Mouse (Mus musculus) CH12.LX (cell line): ENCODE measurements around the gene Sfswap. TPM values are rescaled to one million over a fixed set of nuclear protein-coding genes. Genes with fewer than 3 reads are reported as not detected.

ENCODE experiments used
- DNase-seq: peaks from one replicate; pipeline ENCODE4 v3.0.0-alpha.2; 2013; ENCODE audit errors: extremely low read depth
- H3K27ac ChIP-seq: 2 replicates; pipeline ENCODE4 v1.5.1; 2012; ENCODE audit warnings: low read depth, mild to moderate bottlenecking, control low read depth, moderate library complexity; ENCODE audit not compliant: insufficient read depth
- H3K27me3 ChIP-seq: replicated peaks from 2 replicates; pipeline ENCODE3; 2012; ENCODE audit warnings: inconsistent platforms
- H3K36me3 ChIP-seq, 2 experiments: replicated peaks in 1 of 2; 2 replicates each; pipeline versions ENCODE3 to v1.6.1; 2012; ENCODE audit warnings: inconsistent platforms in 1 of 2, low read length in 1 of 2, mild to moderate bottlenecking in 1 of 2, mixed read lengths in 1 of 2, moderate library complexity in 1 of 2; ENCODE audit not compliant: control insufficient read depth in 1 of 2, insufficient read depth in 1 of 2
- H3K4me1 ChIP-seq, 2 experiments: 2 replicates each; pipeline ENCODE4 v1.6.1; 2012; ENCODE audit warnings: inconsistent platforms in 1 of 2, moderate library complexity in 1 of 2; ENCODE audit not compliant: insufficient read depth in 2 of 2, control insufficient read depth in 1 of 2
- H3K4me2 ChIP-seq: 2 replicates; pipeline ENCODE4 v1.6.1; 2012; ENCODE audit warnings: low read depth, mild to moderate bottlenecking, control low read depth; ENCODE audit not compliant: poor library complexity, insufficient read depth, severe bottlenecking
- H3K4me3 ChIP-seq, 3 experiments: fragments of 150-350 bp in 1 of 3; sonication (generic) in 1 of 3; replicated peaks in 1 of 3; 2 replicates each; pipeline versions ENCODE3 to v1.5.1; 2011 to 2012; ENCODE audit warnings: low read depth in 2 of 3, low read length in 2 of 3, mild to moderate bottlenecking in 2 of 3, moderate library complexity in 2 of 3, control low read depth in 1 of 3, improper control_type of control experiment in 1 of 3, inconsistent platforms in 1 of 3, mixed read lengths in 1 of 3; ENCODE audit not compliant: poor library complexity in 1 of 3
- H3K79me2 ChIP-seq: replicated peaks from 2 replicates; pipeline ENCODE4 v1.6.1; 2012; ENCODE audit warnings: mild to moderate bottlenecking, moderate library complexity; ENCODE audit not compliant: control insufficient read depth, poor library complexity, insufficient read depth, severe bottlenecking; ENCODE audit errors: extremely low read depth
- H3K9ac ChIP-seq: 2 replicates; pipeline ENCODE4 v1.6.1; 2012; ENCODE audit warnings: low read depth, mild to moderate bottlenecking, control low read depth, moderate library complexity; ENCODE audit not compliant: insufficient read depth
- H3K9me3 ChIP-seq: replicated peaks from 2 replicates; pipeline ENCODE3; 2012; ENCODE audit warnings: low read length, inconsistent platforms, mixed read lengths
- CHD1 ChIP-seq: IDR thresholded peaks from 2 replicates; pipeline ENCODE4 v1.6.1; 2012; ENCODE audit warnings: low read depth, low read length, improper control_type of control experiment, inconsistent platforms
- CHD2 ChIP-seq: IDR thresholded peaks from 2 replicates; pipeline ENCODE4 v1.6.1; 2011; ENCODE audit warnings: low read length, improper control_type of control experiment
- CTCF ChIP-seq, 2 experiments: IDR thresholded peaks in 1 of 2; conservative IDR thresholded peaks in 1 of 2; 2 replicates each; pipeline ENCODE4 v1.5.1; 2011 to 2012; ENCODE audit warnings: low read depth in 2 of 2, low read length in 2 of 2, improper control_type of control experiment in 1 of 2, inconsistent platforms in 1 of 2, mild to moderate bottlenecking in 1 of 2, moderate library complexity in 1 of 2
- ELF1 ChIP-seq: IDR thresholded peaks from 2 replicates; pipeline ENCODE4 v1.6.1; 2014; ENCODE audit warnings: low read depth, mild to moderate bottlenecking, inconsistent platforms, low read length, improper control_type of control experiment
- EP300 ChIP-seq: IDR thresholded peaks from 2 replicates; pipeline ENCODE4 v1.6.1; 2011; ENCODE audit warnings: low read length, improper control_type of control experiment
- ETS1 ChIP-seq: conservative IDR thresholded peaks from 2 replicates; pipeline ENCODE4 v1.6.1; 2012; ENCODE audit warnings: low read depth, mild to moderate bottlenecking, inconsistent platforms, low read length, improper control_type of control experiment, moderate library complexity
- GABPA ChIP-seq: IDR thresholded peaks from 2 replicates; pipeline ENCODE4 v1.6.1; 2012; ENCODE audit warnings: low read depth, low read length, improper control_type of control experiment, inconsistent platforms; ENCODE audit not compliant: insufficient replicate concordance
- HCFC1 ChIP-seq: IDR thresholded peaks from 2 replicates; pipeline ENCODE4 v1.6.1; 2012; ENCODE audit warnings: low read depth, mild to moderate bottlenecking, inconsistent platforms, low read length, improper control_type of control experiment
- IRF4 ChIP-seq: IDR thresholded peaks from 2 replicates; pipeline ENCODE4 v1.6.1; 2014; ENCODE audit warnings: low read depth, mild to moderate bottlenecking, inconsistent platforms, low read length, improper control_type of control experiment
- JUN ChIP-seq: IDR thresholded peaks from 2 replicates; pipeline ENCODE4 v1.6.1; 2011; ENCODE audit warnings: low read depth, mild to moderate bottlenecking, low read length, improper control_type of control experiment, moderate library complexity; ENCODE audit not compliant: insufficient read depth
- JUND ChIP-seq: conservative IDR thresholded peaks from 2 replicates; pipeline ENCODE4 v1.6.1; 2011; ENCODE audit warnings: low read depth, low read length, improper control_type of control experiment
- KAT2A ChIP-seq: IDR thresholded peaks from 2 replicates; pipeline ENCODE4 v1.6.1; 2012; ENCODE audit warnings: low read length, improper control_type of control experiment, inconsistent platforms; ENCODE audit not compliant: insufficient replicate concordance
- MAX ChIP-seq: IDR thresholded peaks from 2 replicates; pipeline ENCODE4 v1.6.1; 2011; ENCODE audit warnings: low read length, improper control_type of control experiment
- MEF2A ChIP-seq: IDR thresholded peaks from 2 replicates; pipeline ENCODE4 v1.6.1; 2014; ENCODE audit warnings: low read depth, mild to moderate bottlenecking, inconsistent platforms, low read length, improper control_type of control experiment, borderline replicate concordance
- MXI1 ChIP-seq: IDR thresholded peaks from 2 replicates; pipeline ENCODE4 v1.6.1; 2011; ENCODE audit warnings: mild to moderate bottlenecking, low read depth, low read length, improper control_type of control experiment
- MYC ChIP-seq: IDR thresholded peaks from 2 replicates; pipeline ENCODE4 v1.6.1; 2011; ENCODE audit warnings: low read depth, mild to moderate bottlenecking, improper control_type of control experiment, low read length
- NELFE ChIP-seq: IDR thresholded peaks from 2 replicates; pipeline ENCODE4 v1.6.1; 2011; ENCODE audit warnings: low read depth, low read length, improper control_type of control experiment
- PAX5 ChIP-seq: IDR thresholded peaks from 2 replicates; pipeline ENCODE4 v1.6.1; 2012; ENCODE audit warnings: low read length, inconsistent platforms, mixed read lengths
- POLR2A ChIP-seq: IDR thresholded peaks from 2 replicates; pipeline ENCODE4 v1.6.1; 2011; ENCODE audit warnings: low read depth, mild to moderate bottlenecking, improper control_type of control experiment, low read length
- RAD21 ChIP-seq: IDR thresholded peaks from 2 replicates; pipeline ENCODE4 v1.6.1; 2011; ENCODE audit warnings: low read depth, mild to moderate bottlenecking, low read length, improper control_type of control experiment, moderate library complexity
- RCOR1 ChIP-seq: conservative IDR thresholded peaks from 2 replicates; pipeline ENCODE4 v1.6.1; 2012; ENCODE audit warnings: low read depth, mild to moderate bottlenecking, inconsistent platforms, low read length, improper control_type of control experiment
- SIN3A ChIP-seq: IDR thresholded peaks from 2 replicates; pipeline ENCODE4 v1.6.1; 2012; ENCODE audit warnings: low read length, improper control_type of control experiment, inconsistent platforms
- SMC3 ChIP-seq: IDR thresholded peaks from 2 replicates; pipeline ENCODE4 v1.6.1; 2011; ENCODE audit warnings: low read depth, low read length, improper control_type of control experiment
- TBP ChIP-seq: conservative IDR thresholded peaks from 2 replicates; pipeline ENCODE4 v1.6.1; 2011; ENCODE audit warnings: low read depth, low read length, improper control_type of control experiment
- TCF12 ChIP-seq: IDR thresholded peaks from 2 replicates; pipeline ENCODE4 v1.6.1; 2014; ENCODE audit warnings: low read depth, mild to moderate bottlenecking, inconsistent platforms, low read length, improper control_type of control experiment
- UBTF ChIP-seq: IDR thresholded peaks from 2 replicates; pipeline ENCODE4 v1.6.1; 2012; ENCODE audit warnings: low read depth, mild to moderate bottlenecking, inconsistent platforms, low read length, improper control_type of control experiment, moderate library complexity
- ZC3H11A ChIP-seq: IDR thresholded peaks from 2 replicates; pipeline ENCODE4 v1.6.1; 2012; ENCODE audit warnings: low read depth, mild to moderate bottlenecking, inconsistent platforms, low read length, improper control_type of control experiment
- ZKSCAN1 ChIP-seq: IDR thresholded peaks from 2 replicates; pipeline ENCODE4 v1.6.1; 2012; ENCODE audit warnings: low read depth, inconsistent platforms, low read length, improper control_type of control experiment, borderline replicate concordance
- ZMIZ1 ChIP-seq: IDR thresholded peaks from 2 replicates; pipeline ENCODE4 v1.6.1; 2012; ENCODE audit warnings: low read depth, mild to moderate bottlenecking, inconsistent platforms, low read length, improper control_type of control experiment
- ZNF384 ChIP-seq: IDR thresholded peaks from 2 replicates; pipeline ENCODE4 v1.6.1; 2012; ENCODE audit warnings: low read depth, low read length, improper control_type of control experiment, inconsistent platforms
- dilution Hi-C: fragments of 300-500 bp; cut with MboI; formaldehyde crosslinking; loops from 2 replicates; pipeline ENCODE4 v1.14.3; 2020; ENCODE audit warnings: low sequenced_read_pairs; ENCODE audit not compliant: extremely low pct_unique_long_range_greater_than_20kb, extremely low pct_ligation_motif_present
- in situ Hi-C: fragments of 300-500 bp; cut with MboI; formaldehyde crosslinking; loops from 3 replicates; pipeline ENCODE4 v1.14.3; 2019; ENCODE audit warnings: low sequenced_read_pairs, low pct_ligation_motif_present, low pct_unique_long_range_greater_than_20kb, mixed read lengths
- polyA plus RNA-seq: library from polyadenylated mRNA; unstranded; fragments of >175 nt; gene quantifications from 2 replicates; pipeline ENCODE4 v1.2.1, GENCODE M21; 2012; ENCODE audit warnings: low read depth; ENCODE audit not compliant: insufficient read length
- total RNA-seq, 2 experiments: library from RNA; depleted of rRNA; stranded (reverse); fragments of 300-350 nt in 1 of 2; fragments of >200 nt in 1 of 2; gene quantifications; 2 replicates each; pipeline ENCODE4 v1.2.3; 2012 to 2014

Gene Sfswap
- total and polyA plus RNA-seq, 3 experiments, result 24.9 to 70.4 (median 36.0) TPM

GRCm38 (mm10) chr5:129594116-129595114, 93.4 kb downstream of the Sfswap start (continued):
- TF ChIP-seq IRF4 (no peak), EP300 (no peak), UBTF (no peak), ZMIZ1 (no peak), MEF2A (no peak), GABPA (no peak), RCOR1 (no peak), TCF12 (no peak), MYC (peak; percentile 82), JUN (no peak), TBP (no peak), ELF1 (no peak), MAX (peak; percentile 71), RAD21 (peak; percentile 86), SIN3A (no peak), CTCF (conservative IDR thresholded peaks at IDR 0.05 in 1 of 2, IDR thresholded peaks at IDR 0.05 in 1 of 2; ENCODE audit: low read depth in 2 of 2, low read length in 2 of 2) (peak; percentile 88 to 91), POLR2A (no peak), CHD2 (no peak), CHD1 (no peak), PAX5 (no peak), ZKSCAN1 (no peak)

- H3K4me2 ChIP-seq, result no peak overlapping the region
- H3K9me3 ChIP-seq, result peaks cover 13% of the 10 kb centered on the region
- peaks cover 0 to 2% of the 10 kb centered on the region in 2 experiments; a peak in 1 of 4 replicates for H3K4me1 ChIP-seq
- no peak for DNase-seq
- H3K79me2 ChIP-seq, result no peaks in the 10 kb centered on the region
- H3K27ac ChIP-seq, result no peak overlapping the region
- no peaks in the 10 kb centered on the region for H3K36me3 ChIP-seq
- in situ Hi-C loops, result no loop called here
- dilution Hi-C loops, result no loop called here
- no peak for TF ChIP-seq IRF4
- no peak for TF ChIP-seq MXI1
- TF ChIP-seq CTCF (conservative IDR thresholded peaks at IDR 0.05 in 1 of 2, IDR thresholded peaks at IDR 0.05 in 1 of 2; ENCODE audit: low read depth in 2 of 2, low read length in 2 of 2), result peak in 1 of 2 experiments; percentile 54; a peak in 2 of 4 replicates
- TF ChIP-seq EP300, result no peak
- TF ChIP-seq HCFC1, result no peak
- no peak for TF ChIP-seq ZC3H11A
- no peak for TF ChIP-seq KAT2A
- TF ChIP-seq TBP, result no peak
- no peak for TF ChIP-seq ETS1
- TF ChIP-seq JUND, result no peak
- TF ChIP-seq NELFE, result no peak
- TF ChIP-seq RAD21, result no peak; the same call in 1 of the 2 replicates
- no peak for TF ChIP-seq SMC3
- no peak for TF ChIP-seq MEF2A
- TF ChIP-seq ZNF384, result peak; percentile 62
- TF ChIP-seq, all 38 proteins: peak for 2
- Histone ChIP-seq H3K4me3 (no peak overlapping the region), H3K9ac (no peak overlapping the region), H3K27me3 (peaks cover 49% of the 10 kb centered on the region)
These were observed 101.1 kb downstream of the Sfswap start for GRCm38 (mm10) chr5:129602071-129602487.
